Mouse (Mus musculus): ENCODE results near the gene Slc22a20.

- TF ChIP-seq CTCF (IDR thresholded peaks at IDR 0.05; ENCODE audit: borderline replicate concordance, insufficient read depth, low read depth, low read length) (no peak), POLR2A (IDR thresholded peaks at IDR 0.05; ENCODE audit: borderline replicate concordance, insufficient read depth, low read length) (no peak)
Observed at GRCm38 (mm10) chr19:6013691-6014090, 27.7 kb upstream of the Slc22a20 start.
